Mouse (Mus musculus) small intestine, adult 2 months (tissue): ENCODE results near the gene Ces1a.

Experiments used
- CTCF ChIP-seq: fragments of 200-500 bp; IDR thresholded peaks from 2 replicates; pipeline ENCODE4 v1.5.1; 2012; ENCODE audit warnings: low read depth, mild to moderate bottlenecking, control low read depth, inconsistent platforms, low read length, moderate library complexity, mixed read lengths; ENCODE audit not compliant: insufficient replicate concordance, insufficient read length; ENCODE audit errors: extremely low read depth
- POLR2A ChIP-seq: fragments of 200-500 bp; IDR thresholded peaks from 2 replicates; pipeline ENCODE4 v1.6.1; 2012; ENCODE audit warnings: low read depth, mild to moderate bottlenecking, control low read depth, inconsistent platforms, low read length, moderate library complexity

DNA sequence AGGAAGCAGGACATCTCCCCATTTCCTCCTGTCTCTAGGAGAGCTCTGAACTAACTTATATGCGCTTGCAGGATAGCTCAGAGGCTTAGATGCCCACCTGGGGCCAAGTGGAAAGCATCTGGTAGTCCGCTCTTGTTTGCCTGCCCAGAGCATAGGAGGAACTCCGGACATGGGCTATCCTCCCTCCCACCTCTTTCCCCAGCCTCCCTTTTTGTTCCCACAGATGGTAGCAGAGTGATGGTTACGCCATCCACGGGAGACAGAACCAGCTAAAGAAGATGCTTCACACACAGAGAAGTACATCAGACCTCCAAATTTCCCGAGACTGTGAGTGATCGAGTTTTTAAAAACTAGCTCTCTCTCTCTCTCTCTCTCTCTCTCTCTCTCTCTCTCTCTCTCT is 40.2 kb upstream of the Ces1a start:
- no peak for TF ChIP-seq CTCF
- TF ChIP-seq POLR2A = no peak
